Mouse (Mus musculus) CH12.LX (cell line): Measurements from ENCODE around the gene Calcrl. TPM values are rescaled to one million over a fixed set of nuclear protein-coding genes. Genes with fewer than 3 reads are reported as not detected.
"Not testable (repeated sequence)": the region's sequence is repeated elsewhere in the genome, so short reads cannot be mapped to it uniquely, and the experiment has no call there.

ENCODE experiments used
- DNase-seq: peaks from one replicate; pipeline ENCODE4 v3.0.0-alpha.2; 2013; ENCODE audit errors: extremely low read depth
- H3K27ac ChIP-seq: 2 replicates; pipeline ENCODE4 v1.5.1; 2012; ENCODE audit warnings: low read depth, mild to moderate bottlenecking, control low read depth, moderate library complexity; ENCODE audit not compliant: insufficient read depth
- H3K27me3 ChIP-seq: replicated peaks from 2 replicates; pipeline ENCODE3; 2012; ENCODE audit warnings: inconsistent platforms
- H3K36me3 ChIP-seq, 2 experiments: replicated peaks in 1 of 2; 2 replicates each; pipeline versions ENCODE3 to v1.6.1; 2012; ENCODE audit warnings: inconsistent platforms in 1 of 2, low read length in 1 of 2, mild to moderate bottlenecking in 1 of 2, mixed read lengths in 1 of 2, moderate library complexity in 1 of 2; ENCODE audit not compliant: control insufficient read depth in 1 of 2, insufficient read depth in 1 of 2
- H3K4me1 ChIP-seq, 2 experiments: 2 replicates each; pipeline ENCODE4 v1.6.1; 2012; ENCODE audit warnings: inconsistent platforms in 1 of 2, moderate library complexity in 1 of 2; ENCODE audit not compliant: insufficient read depth in 2 of 2, control insufficient read depth in 1 of 2
- H3K4me2 ChIP-seq: 2 replicates; pipeline ENCODE4 v1.6.1; 2012; ENCODE audit warnings: low read depth, mild to moderate bottlenecking, control low read depth; ENCODE audit not compliant: poor library complexity, insufficient read depth, severe bottlenecking
- H3K4me3 ChIP-seq, 3 experiments: fragments of 150-350 bp in 1 of 3; sonication (generic) in 1 of 3; replicated peaks in 1 of 3; 2 replicates each; pipeline versions ENCODE3 to v1.5.1; 2011 to 2012; ENCODE audit warnings: low read depth in 2 of 3, low read length in 2 of 3, mild to moderate bottlenecking in 2 of 3, moderate library complexity in 2 of 3, control low read depth in 1 of 3, improper control_type of control experiment in 1 of 3, inconsistent platforms in 1 of 3, mixed read lengths in 1 of 3; ENCODE audit not compliant: poor library complexity in 1 of 3
- H3K79me2 ChIP-seq: replicated peaks from 2 replicates; pipeline ENCODE4 v1.6.1; 2012; ENCODE audit warnings: mild to moderate bottlenecking, moderate library complexity; ENCODE audit not compliant: control insufficient read depth, poor library complexity, insufficient read depth, severe bottlenecking; ENCODE audit errors: extremely low read depth
- H3K9ac ChIP-seq: 2 replicates; pipeline ENCODE4 v1.6.1; 2012; ENCODE audit warnings: low read depth, mild to moderate bottlenecking, control low read depth, moderate library complexity; ENCODE audit not compliant: insufficient read depth
- H3K9me3 ChIP-seq: replicated peaks from 2 replicates; pipeline ENCODE3; 2012; ENCODE audit warnings: low read length, inconsistent platforms, mixed read lengths
- BHLHE40 ChIP-seq: IDR thresholded peaks from 2 replicates; pipeline ENCODE4 v1.6.1; 2011; ENCODE audit warnings: mild to moderate bottlenecking, low read depth, low read length, improper control_type of control experiment
- CHD2 ChIP-seq: IDR thresholded peaks from 2 replicates; pipeline ENCODE4 v1.6.1; 2011; ENCODE audit warnings: low read length, improper control_type of control experiment
- CTCF ChIP-seq, 2 experiments: IDR thresholded peaks in 1 of 2; conservative IDR thresholded peaks in 1 of 2; 2 replicates each; pipeline ENCODE4 v1.5.1; 2011 to 2012; ENCODE audit warnings: low read depth in 2 of 2, low read length in 2 of 2, improper control_type of control experiment in 1 of 2, inconsistent platforms in 1 of 2, mild to moderate bottlenecking in 1 of 2, moderate library complexity in 1 of 2
- GABPA ChIP-seq: IDR thresholded peaks from 2 replicates; pipeline ENCODE4 v1.6.1; 2012; ENCODE audit warnings: low read depth, low read length, improper control_type of control experiment, inconsistent platforms; ENCODE audit not compliant: insufficient replicate concordance
- HCFC1 ChIP-seq: IDR thresholded peaks from 2 replicates; pipeline ENCODE4 v1.6.1; 2012; ENCODE audit warnings: low read depth, mild to moderate bottlenecking, inconsistent platforms, low read length, improper control_type of control experiment
- IRF4 ChIP-seq: IDR thresholded peaks from 2 replicates; pipeline ENCODE4 v1.6.1; 2014; ENCODE audit warnings: low read depth, mild to moderate bottlenecking, inconsistent platforms, low read length, improper control_type of control experiment
- JUN ChIP-seq: IDR thresholded peaks from 2 replicates; pipeline ENCODE4 v1.6.1; 2011; ENCODE audit warnings: low read depth, mild to moderate bottlenecking, low read length, improper control_type of control experiment, moderate library complexity; ENCODE audit not compliant: insufficient read depth
- MAFK ChIP-seq: IDR thresholded peaks from 2 replicates; pipeline ENCODE4 v1.6.1; 2011; ENCODE audit warnings: low read length, improper control_type of control experiment; ENCODE audit not compliant: insufficient replicate concordance
- NELFE ChIP-seq: IDR thresholded peaks from 2 replicates; pipeline ENCODE4 v1.6.1; 2011; ENCODE audit warnings: low read depth, low read length, improper control_type of control experiment
- NRF1 ChIP-seq: IDR thresholded peaks from 2 replicates; pipeline ENCODE4 v1.6.1; 2014; ENCODE audit warnings: low read depth, mild to moderate bottlenecking, inconsistent platforms, low read length, improper control_type of control experiment, moderate library complexity
- POLR2A ChIP-seq: IDR thresholded peaks from 2 replicates; pipeline ENCODE4 v1.6.1; 2011; ENCODE audit warnings: low read depth, mild to moderate bottlenecking, improper control_type of control experiment, low read length
- SIN3A ChIP-seq: IDR thresholded peaks from 2 replicates; pipeline ENCODE4 v1.6.1; 2012; ENCODE audit warnings: low read length, improper control_type of control experiment, inconsistent platforms
- SMC3 ChIP-seq: IDR thresholded peaks from 2 replicates; pipeline ENCODE4 v1.6.1; 2011; ENCODE audit warnings: low read depth, low read length, improper control_type of control experiment
- TBP ChIP-seq: conservative IDR thresholded peaks from 2 replicates; pipeline ENCODE4 v1.6.1; 2011; ENCODE audit warnings: low read depth, low read length, improper control_type of control experiment
- USF2 ChIP-seq: conservative IDR thresholded peaks from 2 replicates; pipeline ENCODE4 v1.6.1; 2011; ENCODE audit warnings: low read depth, low read length, improper control_type of control experiment
- ZC3H11A ChIP-seq: IDR thresholded peaks from 2 replicates; pipeline ENCODE4 v1.6.1; 2012; ENCODE audit warnings: low read depth, mild to moderate bottlenecking, inconsistent platforms, low read length, improper control_type of control experiment
- ZMIZ1 ChIP-seq: IDR thresholded peaks from 2 replicates; pipeline ENCODE4 v1.6.1; 2012; ENCODE audit warnings: low read depth, mild to moderate bottlenecking, inconsistent platforms, low read length, improper control_type of control experiment
- ZNF384 ChIP-seq: IDR thresholded peaks from 2 replicates; pipeline ENCODE4 v1.6.1; 2012; ENCODE audit warnings: low read depth, low read length, improper control_type of control experiment, inconsistent platforms
- dilution Hi-C: fragments of 300-500 bp; cut with MboI; formaldehyde crosslinking; loops from 2 replicates; pipeline ENCODE4 v1.14.3; 2020; ENCODE audit warnings: low sequenced_read_pairs; ENCODE audit not compliant: extremely low pct_unique_long_range_greater_than_20kb, extremely low pct_ligation_motif_present
- in situ Hi-C: fragments of 300-500 bp; cut with MboI; formaldehyde crosslinking; loops from 3 replicates; pipeline ENCODE4 v1.14.3; 2019; ENCODE audit warnings: low sequenced_read_pairs, low pct_ligation_motif_present, low pct_unique_long_range_greater_than_20kb, mixed read lengths
- polyA plus RNA-seq: library from polyadenylated mRNA; unstranded; fragments of >175 nt; gene quantifications from 2 replicates; pipeline ENCODE4 v1.2.1, GENCODE M21; 2012; ENCODE audit warnings: low read depth; ENCODE audit not compliant: insufficient read length
- total RNA-seq, 2 experiments: library from RNA; depleted of rRNA; stranded (reverse); fragments of 300-350 nt in 1 of 2; fragments of >200 nt in 1 of 2; gene quantifications; 2 replicates each; pipeline ENCODE4 v1.2.3; 2012 to 2014

Gene Calcrl
- total and polyA plus RNA-seq, 3 experiments: 3.9 to 12.1 (median 5.9) TPM

GRCm38 (mm10) chr2:84396557-84396956 is 28.7 kb downstream of the Calcrl start:
- H3K4me2 ChIP-seq: no peak overlapping the region
- H3K4me3 ChIP-seq: no peak overlapping the region
- no peaks in the 10 kb centered on the region for H3K79me2 ChIP-seq
- no peaks in the 10 kb centered on the region for H3K27me3 ChIP-seq
- H3K36me3 ChIP-seq: no peaks in the 10 kb centered on the region
- in situ Hi-C loops (no loop called here), dilution Hi-C loops (no loop called here)
- DNase-seq: no peak
- no peak overlapping the region for H3K27ac ChIP-seq
- H3K9ac ChIP-seq: no peak overlapping the region
- peaks cover 0 to 11% of the 10 kb centered on the region in 2 experiments; a peak in 2 of 4 replicates for H3K4me1 ChIP-seq
- TF ChIP-seq SMC3 (no peak), NELFE (no peak), GABPA (no peak), JUN (no peak), HCFC1 (no peak), MAFK (no peak)
- H3K9me3 ChIP-seq: no peaks in the 10 kb centered on the region

DNA sequence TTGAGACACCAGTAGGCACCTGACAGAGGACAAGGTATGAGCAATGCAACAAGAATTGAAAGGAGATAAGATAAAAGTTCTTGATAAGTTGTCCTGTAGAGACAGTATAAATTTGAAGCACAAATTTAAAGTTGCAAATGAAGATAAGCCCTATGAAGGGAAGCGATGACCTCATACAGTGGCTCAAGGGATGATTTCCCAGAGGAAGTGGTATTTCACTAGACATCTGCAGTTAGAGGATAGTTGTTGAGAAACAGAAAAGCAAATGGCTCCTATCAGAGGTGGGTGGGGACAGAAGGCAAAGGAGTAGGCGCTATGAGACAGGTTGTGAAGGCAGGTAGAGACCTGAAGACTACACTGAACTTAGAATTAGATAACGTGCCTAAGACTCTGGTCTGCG is 32.0 kb downstream of the Calcrl start:
- dilution Hi-C loops: no loop called here
- no peak for DNase-seq

DNA sequence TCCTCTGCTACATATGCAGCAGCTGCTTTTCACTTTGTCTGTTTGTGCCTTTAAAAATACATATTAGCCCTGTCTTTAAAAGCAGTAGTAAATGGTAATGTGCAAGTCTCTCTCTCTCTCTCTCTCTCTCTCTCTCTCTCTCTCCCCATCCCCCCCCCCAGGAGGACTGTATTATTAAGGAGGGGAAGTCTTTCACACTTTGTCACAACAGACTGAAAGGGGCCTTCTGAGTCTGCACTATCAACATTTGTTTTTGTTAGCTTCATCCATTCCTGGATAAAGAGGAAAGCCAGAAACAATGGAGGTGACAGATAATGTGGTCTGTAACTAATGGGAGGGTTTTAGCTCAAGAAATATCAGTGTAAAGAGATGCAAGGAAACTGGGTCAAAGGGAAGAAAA is 36.1 kb downstream of the Calcrl start:
- in situ Hi-C loops: no loop called here
- H3K79me2 ChIP-seq: no peaks in the 10 kb centered on the region
- H3K27me3 ChIP-seq: no peaks in the 10 kb centered on the region
- no peak overlapping the region for H3K9ac ChIP-seq
- H3K4me3 ChIP-seq: no peak overlapping the region
- no peak overlapping the region for H3K4me2 ChIP-seq
- TF ChIP-seq IRF4 (no peak), ZC3H11A (no peak), MAFK (no peak), POLR2A (no peak)
- TF ChIP-seq, all 38 proteins: peak for 0
- Histone ChIP-seq H3K36me3 (no peaks in the 10 kb centered on the region), H3K27ac (no peak overlapping the region), H3K9me3 (no peaks in the 10 kb centered on the region), H3K4me1 (peaks cover 0 to 21% of the 10 kb centered on the region in 2 experiments; a peak in 2 of 4 replicates)
- no peak for DNase-seq
- dilution Hi-C loops: no loop called here

More for the DNA sequence above, 32.0 kb downstream of the Calcrl start:
- peaks cover 0 to 11% of the 10 kb centered on the region in 2 experiments; a peak in 2 of 4 replicates for H3K4me1 ChIP-seq
- no peaks in the 10 kb centered on the region for H3K79me2 ChIP-seq
- no peaks in the 10 kb centered on the region for H3K9me3 ChIP-seq
- in situ Hi-C loops: no loop called here
- H3K9ac ChIP-seq: no peak overlapping the region
- no peaks in the 10 kb centered on the region for H3K36me3 ChIP-seq
- H3K27ac ChIP-seq: no peak overlapping the region
- H3K4me2 ChIP-seq: no peak overlapping the region
- no peak for TF ChIP-seq ZMIZ1
- TF ChIP-seq CHD2: no peak
- TF ChIP-seq ZNF384: no peak
- no peak for TF ChIP-seq SMC3
- TF ChIP-seq USF2: no peak
- no peak for TF ChIP-seq CTCF (conservative IDR thresholded peaks at IDR 0.05 in 1 of 2, IDR thresholded peaks at IDR 0.05 in 1 of 2; ENCODE audit: low read depth in 2 of 2, low read length in 2 of 2)
- no peak for TF ChIP-seq JUN
- TF ChIP-seq NRF1: no peak
- no peak for TF ChIP-seq BHLHE40
- no peak for TF ChIP-seq NELFE
- no peak for TF ChIP-seq TBP
- no peak for TF ChIP-seq SIN3A
- H3K4me3 ChIP-seq: no peak overlapping the region
- no peaks in the 10 kb centered on the region for H3K27me3 ChIP-seq

DNA sequence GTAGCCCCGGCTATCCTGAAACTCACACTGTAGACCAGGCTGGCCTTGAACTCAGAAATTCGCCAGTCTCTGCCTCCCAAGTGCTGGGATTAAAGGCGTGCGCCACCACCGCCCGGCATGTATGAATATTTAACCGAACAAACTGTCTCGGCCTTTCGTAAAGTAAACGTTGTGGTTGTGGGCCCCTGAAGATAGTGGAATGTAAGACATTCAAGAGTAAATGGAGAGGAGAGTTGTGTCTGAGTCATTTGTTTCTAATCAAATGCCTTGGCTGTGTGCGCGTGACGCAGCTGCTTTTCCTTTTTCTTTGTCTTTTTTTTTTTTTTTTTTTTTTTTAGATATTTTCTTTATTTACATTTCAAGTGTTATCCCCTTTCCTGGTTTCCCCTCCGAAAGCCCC is 36.7 kb downstream of the Calcrl start:
- H3K79me2 ChIP-seq, in situ Hi-C loops, H3K4me3 ChIP-seq, H3K4me2 ChIP-seq, dilution Hi-C loops, H3K9me3 ChIP-seq, H3K9ac ChIP-seq, DNase-seq, H3K36me3 ChIP-seq, H3K27me3 ChIP-seq, H3K27ac ChIP-seq: not testable (repeated sequence)
- peaks cover 0 to 20% of the 10 kb centered on the region in 2 experiments; a peak in 2 of 4 replicates for H3K4me1 ChIP-seq
